Mouse (Mus musculus): ENCODE data around the gene Adora3. TPM values are rescaled to one million over a fixed set of nuclear protein-coding genes. Genes with fewer than 3 reads are reported as not detected.

Gene Adora3
- polyA plus RNA-seq, 1 experiment from 2014 or later: 0.15 TPM

DNA sequence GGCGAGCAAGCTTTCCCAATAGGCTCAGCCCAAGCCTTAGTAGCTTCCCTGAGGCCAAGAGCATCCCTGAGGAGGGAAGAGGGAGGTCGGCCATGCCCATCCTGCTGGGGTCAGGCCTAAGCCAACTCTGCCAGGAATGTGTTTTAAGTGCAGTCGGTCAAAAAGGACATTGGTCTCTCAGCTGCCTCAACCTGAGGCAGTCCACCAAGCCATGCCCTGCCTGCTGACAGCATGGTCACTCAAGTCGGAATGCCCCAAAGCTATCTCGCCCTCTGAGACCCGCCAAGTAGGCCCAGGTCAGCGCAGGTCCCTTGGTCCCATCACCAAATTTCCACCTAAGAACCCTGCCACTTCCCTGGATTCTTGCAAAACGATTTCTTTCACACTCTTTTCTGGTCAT is 8.1 kb downstream of the Adora3 start:
- Histone ChIP-seq H3K9me3 (no peaks in the 10 kb centered on the region), H3K4me3 (replicated peaks) (no peak overlapping the region), H3K27ac (no peak overlapping the region), H3K9ac (no peak overlapping the region), H3K4me1 (replicated peaks) (no peaks in the 10 kb centered on the region), H3K27me3 (replicated peaks) (no peaks in the 10 kb centered on the region), H3K4me2 (replicated peaks) (no peak overlapping the region), H3K36me3 (no peaks in the 10 kb centered on the region)
- WGBS: 87% methylated on average over 8 of the region's 8 CpGs
- no peak for ATAC-seq

DNA sequence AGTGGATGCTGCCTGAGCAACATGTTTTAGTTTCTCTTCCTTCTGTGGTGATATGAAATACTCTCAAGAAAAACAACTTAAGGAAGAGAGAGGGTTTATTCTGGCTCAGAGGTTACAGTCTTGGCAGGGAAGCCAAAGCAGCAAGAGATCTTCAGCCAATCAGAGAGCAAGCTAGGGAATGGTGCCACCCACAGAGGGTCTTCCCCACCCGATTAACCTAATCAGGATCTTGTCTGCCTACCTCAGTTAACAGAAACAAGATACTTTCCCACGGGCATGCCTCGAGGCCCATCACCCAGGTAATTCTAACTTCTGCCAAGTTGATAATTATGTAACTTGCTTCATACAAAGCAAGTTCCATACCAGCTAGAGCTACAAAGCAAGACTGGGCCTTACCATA is 9.8 kb downstream of the Adora3 start:
- no peak overlapping the region for H3K9ac ChIP-seq
- H3K4me3 ChIP-seq (replicated peaks): no peak overlapping the region
- H3K36me3 ChIP-seq: no peaks in the 10 kb centered on the region
- no peaks in the 10 kb centered on the region for H3K4me1 ChIP-seq (replicated peaks)
- 54% methylated on average over 3 of the region's 3 CpGs for WGBS
- ATAC-seq: no peak
- no peak overlapping the region for H3K27ac ChIP-seq
- H3K4me2 ChIP-seq (replicated peaks): no peak overlapping the region
- no peaks in the 10 kb centered on the region for H3K9me3 ChIP-seq
- H3K27me3 ChIP-seq (replicated peaks): no peaks in the 10 kb centered on the region

DNA sequence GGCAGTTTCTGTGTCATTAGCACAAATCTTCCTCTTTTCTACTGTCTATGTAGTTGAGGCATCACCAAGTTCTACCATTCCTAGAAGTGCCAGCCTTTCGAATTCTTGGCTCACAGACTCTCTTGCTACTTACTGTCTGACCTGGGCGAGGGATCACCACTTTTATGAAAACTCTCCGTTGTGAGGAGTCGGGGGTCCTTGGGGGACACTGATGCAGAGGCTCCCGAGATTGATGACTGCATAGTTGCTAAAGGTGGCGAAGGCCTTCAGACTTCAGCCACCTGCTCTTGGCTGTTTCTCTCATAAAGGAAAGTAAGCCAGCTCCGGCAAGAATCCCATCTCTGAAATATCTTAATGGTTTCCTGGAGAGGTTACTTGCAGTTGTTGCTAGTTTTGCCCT is 11.4 kb downstream of the Adora3 start:
- no peak for ATAC-seq
- H3K4me1 ChIP-seq (replicated peaks): no peaks in the 10 kb centered on the region
- WGBS: 85% methylated on average over 7 of the region's 7 CpGs

DNA sequence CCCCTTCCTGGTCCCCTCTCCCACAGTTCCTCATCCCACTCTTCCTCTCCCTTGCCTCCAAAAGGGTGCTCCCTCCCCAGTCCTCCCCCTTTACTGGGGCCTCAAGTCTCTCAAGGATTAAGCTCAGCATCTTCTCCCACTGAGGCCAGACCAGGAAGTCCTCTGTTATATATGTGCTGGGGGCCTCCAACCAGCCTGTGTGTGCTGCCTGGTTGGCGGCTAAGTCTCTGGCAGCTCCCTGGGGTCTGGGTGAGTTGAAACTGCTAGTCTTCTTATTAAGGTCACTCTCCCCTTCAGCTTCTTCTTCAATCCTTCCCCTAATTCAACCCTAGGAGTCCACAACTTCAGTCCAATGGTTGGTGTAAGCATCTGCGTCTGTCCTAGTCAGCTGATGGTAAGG is 12.5 kb downstream of the Adora3 start:
- WGBS: 86% methylated on average over 2 of the region's 2 CpGs
- no peak overlapping the region for H3K27ac ChIP-seq
- no peaks in the 10 kb centered on the region for H3K9me3 ChIP-seq
- H3K4me1 ChIP-seq (replicated peaks): no peaks in the 10 kb centered on the region
- H3K36me3 ChIP-seq: no peaks in the 10 kb centered on the region
- no peak overlapping the region for H3K4me2 ChIP-seq (replicated peaks)
- ATAC-seq: no peak
- H3K27me3 ChIP-seq (replicated peaks): no peaks in the 10 kb centered on the region
- H3K4me3 ChIP-seq (replicated peaks): no peak overlapping the region
- no peak overlapping the region for H3K9ac ChIP-seq

More for the DNA sequence above, 11.4 kb downstream of the Adora3 start:
- no peak overlapping the region for H3K4me3 ChIP-seq (replicated peaks)
- no peak overlapping the region for H3K27ac ChIP-seq
- H3K36me3 ChIP-seq: no peaks in the 10 kb centered on the region
- H3K4me2 ChIP-seq (replicated peaks): no peak overlapping the region
- no peaks in the 10 kb centered on the region for H3K27me3 ChIP-seq (replicated peaks)
- H3K9me3 ChIP-seq: no peaks in the 10 kb centered on the region
- no peak overlapping the region for H3K9ac ChIP-seq

DNA sequence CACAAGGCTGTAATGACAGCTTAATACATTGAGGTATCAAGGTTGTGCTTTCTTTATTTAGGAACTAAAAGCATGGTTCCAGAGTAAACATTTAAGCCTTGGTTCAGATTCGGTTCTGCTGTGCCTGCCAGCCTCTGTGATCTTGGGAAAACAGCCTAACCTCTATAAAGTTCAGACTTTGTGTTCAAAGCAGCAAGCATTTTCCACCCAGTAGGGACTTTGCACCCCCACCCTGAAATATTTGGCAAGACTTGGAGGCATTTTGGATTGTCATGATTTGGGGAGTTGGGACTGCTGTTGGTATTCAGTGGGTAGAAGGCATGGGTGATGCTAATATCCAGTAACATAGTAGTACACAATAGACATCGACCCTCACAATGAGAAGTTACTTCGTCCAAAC is 18.3 kb downstream of the Adora3 start:
- 80% methylated on average over 3 of the region's 3 CpGs for WGBS
- H3K27me3 ChIP-seq (replicated peaks): no peaks in the 10 kb centered on the region
- no peak overlapping the region for H3K9ac ChIP-seq
- ATAC-seq: no peak
- H3K4me2 ChIP-seq (replicated peaks): no peak overlapping the region
- H3K36me3 ChIP-seq: no peaks in the 10 kb centered on the region
- no peaks in the 10 kb centered on the region for H3K9me3 ChIP-seq
- no peak overlapping the region for H3K27ac ChIP-seq
- peaks cover 6% of the 10 kb centered on the region for H3K4me1 ChIP-seq (replicated peaks)
- H3K4me3 ChIP-seq (replicated peaks): no peak overlapping the region

DNA sequence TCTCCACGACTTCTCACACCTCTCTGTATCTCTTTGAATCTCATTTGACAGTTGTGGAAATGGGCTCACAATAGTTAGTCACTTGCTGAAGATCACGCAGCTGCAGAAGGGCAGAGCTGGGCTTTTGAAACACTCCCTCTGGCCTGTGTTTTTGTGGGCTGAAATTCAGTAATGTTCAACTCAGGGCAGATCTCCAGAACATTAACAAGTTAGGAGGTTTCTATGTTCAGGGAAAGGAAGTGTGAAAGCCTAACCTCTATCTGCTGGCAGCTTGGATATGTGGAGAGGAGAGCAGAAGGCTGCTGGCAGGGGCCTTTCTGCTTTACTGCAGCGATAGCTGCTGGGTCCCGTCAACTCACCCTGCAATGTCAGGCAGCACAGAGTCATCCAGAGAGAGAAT is 19.6 kb downstream of the Adora3 start:
- Histone ChIP-seq H3K9me3 (no peaks in the 10 kb centered on the region), H3K27ac (no peak overlapping the region), H3K27me3 (replicated peaks) (no peaks in the 10 kb centered on the region), H3K4me3 (replicated peaks) (no peak overlapping the region), H3K4me1 (replicated peaks) (peaks cover 18% of the 10 kb centered on the region), H3K9ac (no peak overlapping the region), H3K36me3 (no peaks in the 10 kb centered on the region), H3K4me2 (replicated peaks) (no peak overlapping the region)
- WGBS: 61% methylated on average over 4 of the region's 4 CpGs
- no peak for ATAC-seq

DNA sequence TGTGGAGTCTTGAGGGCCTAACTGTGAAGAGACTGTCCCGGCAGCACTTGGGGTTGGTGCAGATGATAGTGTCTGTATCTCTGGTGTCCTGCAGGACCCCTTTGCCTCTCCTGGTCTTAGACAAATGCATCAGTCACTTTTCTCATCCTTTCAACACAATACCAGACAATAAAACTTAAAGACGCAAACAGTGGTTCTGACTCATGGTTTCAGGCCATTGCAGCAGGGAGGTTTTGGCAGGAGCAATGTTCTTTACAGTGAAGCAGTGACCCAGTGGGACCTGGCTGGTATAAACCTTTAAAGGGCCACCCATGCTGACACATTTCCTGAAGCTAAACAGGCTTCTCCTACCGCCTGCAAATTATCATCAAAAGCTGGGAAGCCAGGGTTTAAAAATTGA is 20.5 kb downstream of the Adora3 start:
- Histone ChIP-seq H3K4me1 (replicated peaks) (peaks cover 22% of the 10 kb centered on the region), H3K9ac (no peak overlapping the region), H3K27me3 (replicated peaks) (no peaks in the 10 kb centered on the region), H3K4me2 (replicated peaks) (no peak overlapping the region), H3K9me3 (no peaks in the 10 kb centered on the region), H3K27ac (no peak overlapping the region), H3K4me3 (replicated peaks) (no peak overlapping the region), H3K36me3 (no peaks in the 10 kb centered on the region)
- no peak for ATAC-seq
- 48% methylated on average over 3 of the region's 3 CpGs for WGBS

DNA sequence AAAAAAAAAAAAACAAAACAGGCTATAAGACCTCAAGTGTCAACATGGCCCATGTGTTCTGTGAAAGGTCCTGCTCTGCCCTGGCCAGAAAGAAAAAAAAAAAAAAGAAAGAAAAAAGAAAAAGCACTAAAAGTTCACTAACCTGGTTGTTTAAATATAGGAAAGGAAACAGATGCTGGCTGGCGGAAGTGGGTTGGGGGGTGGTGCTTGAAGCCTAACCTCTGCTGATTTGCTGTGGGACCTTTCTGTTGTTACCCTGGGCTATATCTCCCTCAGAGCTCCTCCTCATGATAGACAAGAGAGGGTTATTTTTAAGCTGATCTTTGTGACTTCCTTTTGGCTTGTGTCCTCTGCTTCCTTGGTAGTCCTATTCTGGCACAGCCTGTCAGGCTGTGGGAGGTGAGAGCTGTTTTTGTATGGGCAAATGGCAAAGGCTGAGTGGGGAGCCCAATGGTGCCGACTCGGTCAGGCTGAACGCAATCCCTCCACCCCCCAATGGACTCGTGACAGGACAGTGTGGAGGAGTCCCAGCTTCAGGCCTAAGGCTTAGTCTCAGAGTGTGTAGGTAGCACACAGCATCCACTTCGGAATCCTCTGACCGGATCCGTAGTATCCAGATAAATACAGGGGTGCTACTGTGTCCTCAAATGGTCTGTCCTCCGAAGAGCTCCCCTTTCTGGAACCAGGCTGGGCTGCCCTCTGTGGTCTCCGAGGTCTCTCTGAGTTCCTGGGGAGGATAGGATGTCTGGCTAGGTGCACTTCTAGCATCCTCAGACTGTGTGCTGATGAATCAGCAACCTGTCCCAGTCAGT is 21.3 kb downstream of the Adora3 start:
- Histone ChIP-seq H3K27ac (no peak overlapping the region; the same call in 1 of the 2 replicates), H3K27me3 (replicated peaks) (no peaks in the 10 kb centered on the region), H3K9me3 (no peaks in the 10 kb centered on the region), H3K4me3 (replicated peaks) (no peak overlapping the region), H3K9ac (no peak overlapping the region), H3K4me1 (replicated peaks) (peaks cover 22% of the 10 kb centered on the region), H3K36me3 (no peaks in the 10 kb centered on the region), H3K4me2 (replicated peaks) (no peak overlapping the region)
- no peak for ATAC-seq
- WGBS: 74% methylated on average over 10 of the region's 10 CpGs

DNA sequence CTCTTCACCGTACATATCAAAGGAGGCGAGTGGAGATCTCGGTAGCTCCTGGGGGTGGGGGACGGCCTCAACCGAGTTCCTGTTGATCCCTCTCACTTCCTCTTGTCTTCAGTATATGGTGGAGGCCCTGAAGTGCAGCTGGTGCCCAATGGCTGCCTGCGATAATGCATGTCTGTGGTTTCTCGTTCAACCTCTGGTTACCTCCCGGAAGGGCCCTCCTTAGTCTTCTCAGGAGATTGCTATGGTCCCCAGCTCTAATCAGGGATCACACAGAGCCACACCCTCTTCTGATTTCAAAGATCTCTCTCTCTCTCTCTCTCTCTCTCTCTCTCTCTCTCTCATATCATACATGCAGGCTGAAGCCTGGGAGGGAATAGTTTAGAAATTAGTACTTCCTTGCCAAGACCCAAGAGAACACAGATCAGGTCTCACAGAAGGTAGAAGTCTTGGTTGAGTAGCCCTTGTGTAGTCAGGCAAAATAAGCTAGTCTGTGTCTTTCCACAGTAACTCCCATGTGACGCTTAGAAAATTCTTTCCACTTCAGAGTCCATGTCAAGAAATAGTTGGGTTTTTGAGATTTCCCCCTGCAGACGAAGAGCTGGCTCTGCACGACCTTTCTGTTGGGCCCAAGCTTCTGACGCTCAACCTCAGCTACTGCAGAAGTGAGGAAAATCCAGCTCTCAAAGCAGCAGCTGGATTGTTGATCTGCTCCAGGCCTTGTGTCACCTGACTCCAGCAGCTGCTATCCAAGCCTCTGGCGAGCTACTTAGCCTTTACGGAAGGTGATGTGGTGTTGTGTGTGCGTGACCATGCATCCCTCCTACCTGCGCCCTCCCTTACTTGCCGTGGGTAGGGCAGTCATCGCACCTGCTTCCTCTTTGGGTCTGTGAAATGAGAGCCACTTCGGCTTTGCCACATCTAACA is 22.2 kb downstream of the Adora3 start:
- Histone ChIP-seq H3K27ac (no peak overlapping the region), H3K4me2 (replicated peaks) (no peak overlapping the region), H3K36me3 (no peaks in the 10 kb centered on the region), H3K4me1 (replicated peaks) (peaks cover 22% of the 10 kb centered on the region), H3K27me3 (replicated peaks) (no peaks in the 10 kb centered on the region), H3K9ac (no peak overlapping the region), H3K4me3 (replicated peaks) (no peak overlapping the region), H3K9me3 (no peaks in the 10 kb centered on the region)
- ATAC-seq: no peak
- 75% methylated on average over 19 of the region's 19 CpGs for whole genome bisulfite sequencing

DNA sequence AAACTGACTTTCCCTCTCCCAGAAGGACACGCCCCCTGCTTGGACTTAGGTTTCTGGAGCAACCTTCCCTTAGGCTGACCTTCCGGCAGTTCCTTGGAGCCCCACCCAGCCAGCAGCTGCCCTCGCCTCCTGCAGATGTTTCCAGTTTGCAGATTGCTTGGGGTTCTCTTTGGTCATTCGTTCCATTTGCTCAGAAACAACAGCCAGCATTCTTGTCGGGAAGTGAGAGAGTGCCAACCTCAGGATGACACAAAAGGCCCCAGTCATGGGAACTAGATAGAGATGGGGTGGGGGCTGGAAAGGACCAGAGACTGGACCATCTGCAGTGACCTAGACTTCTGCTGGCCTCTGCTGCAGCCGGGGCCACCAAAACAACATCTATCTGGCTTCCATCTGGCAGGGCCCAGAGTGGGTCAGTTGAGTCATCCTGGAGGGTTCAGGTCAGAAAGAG is 23.3 kb downstream of the Adora3 start:
- no peak overlapping the region for H3K4me2 ChIP-seq (replicated peaks)
- 42% methylated on average over 6 of the region's 6 CpGs for WGBS
- H3K4me3 ChIP-seq (replicated peaks): no peak overlapping the region
- no peaks in the 10 kb centered on the region for H3K36me3 ChIP-seq
- peak; percentile 10 for ATAC-seq
- peaks cover 22% of the 10 kb centered on the region for H3K4me1 ChIP-seq (replicated peaks)
- no peaks in the 10 kb centered on the region for H3K9me3 ChIP-seq
- no peak overlapping the region for H3K9ac ChIP-seq
- H3K27ac ChIP-seq: peak overlapping the region; percentile 59; the same call in 1 of the 2 replicates
- no peaks in the 10 kb centered on the region for H3K27me3 ChIP-seq (replicated peaks)

DNA sequence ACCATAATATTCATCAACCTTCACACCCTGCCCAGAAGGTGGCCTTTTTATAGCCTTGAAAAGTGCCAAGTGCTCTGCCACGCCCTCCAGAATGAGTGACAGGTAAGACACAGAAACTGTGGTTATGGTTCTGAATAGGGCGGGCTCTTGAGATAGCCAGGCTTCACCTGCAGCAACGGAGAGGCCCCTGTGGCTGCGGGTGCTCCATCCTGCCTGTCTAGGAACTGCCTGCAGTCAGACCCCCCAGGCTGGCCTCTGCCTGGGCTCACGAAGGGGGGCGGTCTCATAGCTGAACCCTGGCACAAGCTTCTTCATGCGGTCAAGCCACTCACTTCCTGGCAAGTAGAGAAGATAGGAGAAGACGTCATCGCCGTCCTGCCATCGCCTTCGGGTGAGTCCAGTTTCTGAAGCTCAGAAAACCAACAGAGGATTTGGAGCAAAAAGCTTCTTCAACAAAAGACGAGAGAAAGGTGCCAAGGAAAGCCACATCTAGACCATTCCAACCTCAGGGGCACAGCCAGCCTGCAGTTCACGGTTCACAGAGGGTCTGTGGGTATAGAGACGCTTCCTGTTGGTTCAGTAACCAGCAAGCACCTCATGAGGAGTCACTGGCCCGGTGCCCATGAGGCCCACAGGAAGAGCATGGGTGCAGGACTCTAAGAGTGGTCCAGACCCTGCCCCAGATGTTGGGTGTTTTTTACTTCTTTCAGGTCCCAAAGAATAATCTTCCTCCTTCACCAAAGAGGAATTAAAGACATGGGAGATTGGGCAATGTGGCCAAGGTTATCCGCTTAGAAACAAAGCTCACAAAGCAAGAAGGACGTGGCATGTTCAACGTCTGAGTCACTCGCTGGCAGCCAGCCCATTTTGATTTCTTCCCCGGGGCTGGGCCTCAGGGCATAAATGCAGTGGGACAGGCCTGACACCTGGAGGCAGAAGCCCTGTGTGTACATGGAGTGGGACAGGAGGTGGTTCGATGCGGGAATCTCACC is 24.2 kb downstream of the Adora3 start:
- Histone ChIP-seq H3K4me2 (replicated peaks) (no peak overlapping the region; the same call in 1 of the 2 replicates), H3K9ac (no peak overlapping the region), H3K27ac (peak overlapping the region; percentile 59), H3K4me1 (replicated peaks) (peaks cover 22% of the 10 kb centered on the region), H3K36me3 (no peaks in the 10 kb centered on the region), H3K4me3 (replicated peaks) (no peak overlapping the region), H3K9me3 (no peaks in the 10 kb centered on the region), H3K27me3 (replicated peaks) (no peaks in the 10 kb centered on the region)
- ATAC-seq: peak; percentile 84
- WGBS: 60% methylated on average over 23 of the region's 23 CpGs

Measured in intestine, embryonic 15.5 days (tissue).